Mouse (Mus musculus) hindbrain, embryonic 10.5 days (tissue): ENCODE data around the gene Pkd2. TPM values are rescaled to one million over a fixed set of nuclear protein-coding genes. Genes with fewer than 3 reads are reported as not detected.

Experiments
- DNase-seq: peaks from one replicate; pipeline ENCODE4 v3.0.0-alpha.2; 2017; ENCODE audit warnings: low spot score
- H3K27ac ChIP-seq: fragments of 300-500 bp; sonication (generic); 2 replicates; pipeline ENCODE4 v1.5.1; 2016; ENCODE audit warnings: mild to moderate bottlenecking, moderate library complexity
- H3K27me3 ChIP-seq: fragments of 300-500 bp; sonication (generic); 2 replicates; pipeline ENCODE4 v1.6.1; 2016; ENCODE audit warnings: mild to moderate bottlenecking; ENCODE audit not compliant: poor library complexity, insufficient read depth, severe bottlenecking
- H3K36me3 ChIP-seq: fragments of 300-500 bp; sonication (generic); 2 replicates; pipeline ENCODE4 v1.6.1; 2016; ENCODE audit warnings: mild to moderate bottlenecking, moderate library complexity
- H3K4me1 ChIP-seq: fragments of 300-500 bp; sonication (generic); replicated peaks from 2 replicates; pipeline ENCODE4 v1.6.1; 2016; ENCODE audit warnings: mild to moderate bottlenecking
- H3K4me3 ChIP-seq: fragments of 300-500 bp; sonication (generic); 2 replicates; pipeline ENCODE4 v1.5.1; 2016; ENCODE audit warnings: mild to moderate bottlenecking, moderate library complexity
- H3K9me3 ChIP-seq: fragments of 300-500 bp; sonication (generic); 2 replicates; pipeline ENCODE4 v1.6.1; 2016; ENCODE audit warnings: mild to moderate bottlenecking, moderate library complexity
- WGBS: fragments of 180-500 bp; shearing (Covaris S2); methylation state at CpG from one replicate; pipeline ENCODE4 v1.1.7; 2016; 5-methylcytosine and 5-hydroxymethylcytosine counted together
- polyA plus RNA-seq: library from polyadenylated mRNA; unstranded; fragments of >200 nt; fragmentation: Nextera tagmentation; extraction: Ambion mirVana; gene quantifications from 2 replicates; pipeline ENCODE4 v1.2.1, GENCODE M21; 2016

Pkd2 gene
- polyA plus RNA-seq, 1 experiment from 2014 or later = 7.7 TPM

DNA sequence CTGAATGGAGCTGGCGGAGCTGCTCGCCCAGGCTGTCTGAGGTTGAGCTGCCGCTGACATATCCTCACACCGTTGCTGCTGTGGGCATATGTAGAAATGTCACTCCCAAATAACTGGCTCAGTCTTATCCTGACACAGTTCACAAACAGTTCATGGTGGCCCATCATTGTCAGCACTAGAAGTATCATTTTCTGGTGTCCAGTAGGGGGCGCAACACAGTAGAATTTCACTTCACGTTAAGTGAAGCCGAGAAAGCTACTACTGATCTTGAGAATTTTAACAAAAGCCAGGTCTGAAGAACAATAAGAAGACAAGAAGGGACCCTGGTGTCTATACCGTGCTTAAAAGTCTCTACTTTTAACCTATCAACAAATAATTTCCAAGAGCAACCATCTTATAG is 13.1 kb downstream of the Pkd2 start:
- peaks cover 60% of the 10 kb centered on the region for H3K36me3 ChIP-seq
- H3K27ac ChIP-seq = no peak overlapping the region
- H3K4me1 ChIP-seq = no peaks in the 10 kb centered on the region
- no peak overlapping the region for H3K4me3 ChIP-seq
- no peaks in the 10 kb centered on the region for H3K27me3 ChIP-seq
- no peak for DNase-seq
- H3K9me3 ChIP-seq = no peaks in the 10 kb centered on the region
- 95% methylated on average over 8 of the region's 8 CpGs for WGBS

- WGBS = 92% methylated on average over 7 of the region's 7 CpGs
- H3K27me3 ChIP-seq = no peaks in the 10 kb centered on the region
- no peak for DNase-seq
- H3K36me3 ChIP-seq = peaks cover 77% of the 10 kb centered on the region
- H3K4me3 ChIP-seq = no peak overlapping the region
- H3K27ac ChIP-seq = no peak overlapping the region
- no peaks in the 10 kb centered on the region for H3K9me3 ChIP-seq
- H3K4me1 ChIP-seq = no peaks in the 10 kb centered on the region
These were observed 21.1 kb downstream of the Pkd2 start for GRCm38 (mm10) chr5:104480367-104480766.

GRCm38 (mm10) chr5:104482856-104483255 is 23.6 kb downstream of the Pkd2 start:
- Histone ChIP-seq H3K4me3 (no peak overlapping the region), H3K4me1 (no peaks in the 10 kb centered on the region), H3K36me3 (peaks cover 87% of the 10 kb centered on the region), H3K9me3 (no peaks in the 10 kb centered on the region), H3K27me3 (no peaks in the 10 kb centered on the region), H3K27ac (no peak overlapping the region)
- WGBS = 89% methylated on average over 8 of the region's 8 CpGs
- no peak for DNase-seq

- H3K27me3 ChIP-seq = no peaks in the 10 kb centered on the region
- no peaks in the 10 kb centered on the region for H3K9me3 ChIP-seq
- no peaks in the 10 kb centered on the region for H3K4me1 ChIP-seq
- no peak overlapping the region for H3K27ac ChIP-seq
- no peak overlapping the region for H3K4me3 ChIP-seq
- no peak for DNase-seq
- H3K36me3 ChIP-seq = peaks cover 96% of the 10 kb centered on the region
- 89% methylated on average over 5 of the region's 5 CpGs for WGBS
These were observed 32.3 kb downstream of the Pkd2 start for GRCm38 (mm10) chr5:104491561-104491960.

- Histone ChIP-seq H3K9me3 (0 out of 2 replicates have a peak, but pooled peaks cover 3% of the 10 kb centered on the region), H3K27ac (no peak overlapping the region), H3K4me3 (no peak overlapping the region), H3K27me3 (no peaks in the 10 kb centered on the region), H3K36me3 (peaks cover 65% of the 10 kb centered on the region), H3K4me1 (peaks cover 10% of the 10 kb centered on the region)
- 91% methylated on average over 2 of the region's 2 CpGs for WGBS
- DNase-seq = no peak
These were observed 45.6 kb downstream of the Pkd2 start for GRCm38 (mm10) chr5:104504883-104505282.

GRCm38 (mm10) chr5:104507829-104508194 is 48.6 kb downstream of the Pkd2 start:
- no peak for DNase-seq
- 0% methylated on average over 2 of the region's 2 CpGs for WGBS
- peaks cover 63% of the 10 kb centered on the region for H3K36me3 ChIP-seq
- H3K27ac ChIP-seq = peak overlapping the region; percentile 98
- no peaks in the 10 kb centered on the region for H3K27me3 ChIP-seq
- H3K4me1 ChIP-seq = peaks cover 10% of the 10 kb centered on the region
- H3K9me3 ChIP-seq = peaks cover 19% of the 10 kb centered on the region; the same call in 1 of the 2 replicates
- peak overlapping the region; percentile 86 for H3K4me3 ChIP-seq

GRCm38 (mm10) chr5:104508195-104508891 is 49.1 kb downstream of the Pkd2 start, which contains the start of gene BC005561:
BC005561 (plus strand) TSS chr5:104508352.
- peaks cover 63% of the 10 kb centered on the region for H3K36me3 ChIP-seq
- no peaks in the 10 kb centered on the region for H3K27me3 ChIP-seq
- H3K27ac ChIP-seq = peak within 1 kb of the TSS; percentile 98
- H3K4me3 ChIP-seq = peak within 1 kb of the TSS; percentile 86
- peak; percentile 92 for DNase-seq
- peaks cover 10% of the 10 kb centered on the region for H3K4me1 ChIP-seq
- under 1% methylated on average over 83 of the region's 83 CpGs for WGBS
- peaks cover 23% of the 10 kb centered on the region for H3K9me3 ChIP-seq

GRCm38 (mm10) chr5:104511211-104511610 is 52.0 kb downstream of the Pkd2 start:
- H3K36me3 ChIP-seq = peaks cover 70% of the 10 kb centered on the region
- H3K27me3 ChIP-seq = no peaks in the 10 kb centered on the region
- no peak overlapping the region for H3K27ac ChIP-seq
- peaks cover 50% of the 10 kb centered on the region for H3K9me3 ChIP-seq
- peaks cover 10% of the 10 kb centered on the region for H3K4me1 ChIP-seq
- DNase-seq = no peak
- H3K4me3 ChIP-seq = no peak overlapping the region
- WGBS = 97% methylated on average over 3 of the region's 3 CpGs

DNA sequence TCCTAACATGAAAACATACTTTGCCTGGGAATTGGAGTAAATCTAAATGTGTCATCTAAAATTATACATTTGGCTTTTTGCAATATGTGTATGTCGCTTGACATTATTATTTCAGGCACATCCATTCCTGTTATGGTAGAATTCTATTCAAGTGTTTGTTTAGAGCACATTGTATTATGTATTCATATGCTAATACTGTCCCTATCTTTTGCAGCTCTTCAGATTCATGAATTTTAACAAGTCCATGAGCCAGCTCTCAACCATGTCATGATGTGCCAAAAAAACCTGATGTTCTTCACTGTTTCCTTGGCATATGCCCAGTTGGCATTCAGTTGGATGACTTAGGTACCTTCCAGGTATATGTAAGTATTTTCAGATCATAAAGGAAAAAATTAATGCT is 79.4 kb downstream of the Pkd2 start:
- peaks cover 99% of the 10 kb centered on the region for H3K36me3 ChIP-seq

GRCm38 (mm10) chr5:104539331-104539730 is 80.1 kb downstream of the Pkd2 start:
- Histone ChIP-seq H3K27me3 (no peaks in the 10 kb centered on the region), H3K4me1 (no peaks in the 10 kb centered on the region), H3K4me3 (no peak overlapping the region), H3K27ac (no peak overlapping the region), H3K36me3 (peaks cover 99% of the 10 kb centered on the region), H3K9me3 (0 out of 2 replicates have a peak, but pooled peaks cover 7% of the 10 kb centered on the region)
- no peak for DNase-seq
- 95% methylated on average over 4 of the region's 4 CpGs for WGBS

More for the DNA sequence above, 79.4 kb downstream of the Pkd2 start:
- H3K27ac ChIP-seq = no peak overlapping the region
- WGBS = 85% methylated on average over 1 of the region's 1 CpGs
- no peaks in the 10 kb centered on the region for H3K27me3 ChIP-seq
- H3K9me3 ChIP-seq = 0 out of 2 replicates have a peak, but pooled peaks cover 10% of the 10 kb centered on the region
- DNase-seq = no peak
- H3K4me1 ChIP-seq = no peaks in the 10 kb centered on the region
- no peak overlapping the region for H3K4me3 ChIP-seq

Other genes starting within 250 kb of the Pkd2 start
- 0.12 TPM in 1 of 2 replicates, not detected in the other for gene Ibsp, start 160.3 kb upstream of the Pkd2 start, polyA plus RNA-seq
- not detected in 2 replicates for gene Mepe, start 134.1 kb upstream of the Pkd2 start, polyA plus RNA-seq
- 11.4 and 15.7 TPM in 2 replicates for gene Spp1, start 24.3 kb upstream of the Pkd2 start, polyA plus RNA-seq
- gene BC005561, start 48.9 kb downstream of the Pkd2 start, polyA plus RNA-seq = 11.9 and 13.0 TPM in 2 replicates